Mouse (Mus musculus): ENCODE data around the gene Cav3. TPM values are rescaled to one million over a fixed set of nuclear protein-coding genes. Genes with fewer than 3 reads are reported as not detected.

The Cav3 gene
- polyA plus RNA-seq (2012; ENCODE audit: insufficient read depth, low replicate concordance): not detected in 2 replicates

GRCm38 (mm10) chr6:112459341-112459749 lies at the start of gene Cav3:
Cav3 (plus strand) TSS chr6:112459505.
- H3K9me3 ChIP-seq: no peaks in the 10 kb centered on the region

GRCm38 (mm10) chr6:112419333-112419732 lies 40.0 kb upstream of the Cav3 start:
- no peaks in the 10 kb centered on the region for H3K27me3 ChIP-seq (replicated peaks)
- no peak overlapping the region for H3K4me3 ChIP-seq (replicated peaks)
- H3K36me3 ChIP-seq (replicated peaks; ENCODE audit: low read length): no peaks in the 10 kb centered on the region
- peaks cover 31% of the 10 kb centered on the region for H3K9me3 ChIP-seq
- no peaks in the 10 kb centered on the region for H3K4me1 ChIP-seq
- TF ChIP-seq GATA1 (IDR thresholded peaks at IDR 0.05; ENCODE audit: borderline replicate concordance, low read length) (no peak), FLI1 (IDR thresholded peaks at IDR 0.05; ENCODE audit: low read length) (no peak)

More at GRCm38 (mm10) chr6:112459341-112459749, at the start of gene Cav3:
- H3K4me1 ChIP-seq: 0 out of 2 replicates have a peak, but pooled peaks cover 4% of the 10 kb centered on the region
- TF ChIP-seq FLI1 (IDR thresholded peaks at IDR 0.05; ENCODE audit: low read length) (no peak), GATA1 (IDR thresholded peaks at IDR 0.05; ENCODE audit: borderline replicate concordance, low read length) (no peak)
- no peak within 1 kb of the TSS for H3K4me3 ChIP-seq (replicated peaks)
- peaks cover 18% of the 10 kb centered on the region for H3K27me3 ChIP-seq (replicated peaks)
- H3K36me3 ChIP-seq (replicated peaks; ENCODE audit: low read length): no peaks in the 10 kb centered on the region

DNA sequence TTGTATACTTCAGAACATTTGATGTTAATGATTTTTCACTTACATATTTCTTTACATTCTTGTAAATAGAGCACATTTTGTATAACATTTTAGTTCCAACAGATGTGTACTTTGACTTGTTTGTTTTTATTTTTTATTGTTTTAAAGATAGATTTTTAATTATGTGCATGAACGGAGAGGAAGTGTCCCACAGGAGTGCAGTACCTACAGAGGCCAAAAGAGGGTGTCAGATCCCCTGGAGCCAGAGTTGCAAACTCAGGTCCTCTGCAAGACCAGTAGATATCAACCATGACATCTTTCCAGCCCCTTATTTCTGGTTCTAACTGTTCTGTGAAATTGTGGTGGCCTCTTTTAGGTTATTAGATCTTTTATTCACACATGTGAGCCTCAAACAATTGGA lies 38.4 kb upstream of the Cav3 start:
- Histone ChIP-seq H3K36me3 (replicated peaks; ENCODE audit: low read length) (no peaks in the 10 kb centered on the region), H3K9me3 (peaks cover 31% of the 10 kb centered on the region), H3K4me3 (replicated peaks) (no peak overlapping the region), H3K27me3 (replicated peaks) (no peaks in the 10 kb centered on the region), H3K4me1 (no peaks in the 10 kb centered on the region)
- TF ChIP-seq GATA1 (IDR thresholded peaks at IDR 0.05; ENCODE audit: borderline replicate concordance, low read length) (no peak), FLI1 (IDR thresholded peaks at IDR 0.05; ENCODE audit: low read length) (no peak)

DNA sequence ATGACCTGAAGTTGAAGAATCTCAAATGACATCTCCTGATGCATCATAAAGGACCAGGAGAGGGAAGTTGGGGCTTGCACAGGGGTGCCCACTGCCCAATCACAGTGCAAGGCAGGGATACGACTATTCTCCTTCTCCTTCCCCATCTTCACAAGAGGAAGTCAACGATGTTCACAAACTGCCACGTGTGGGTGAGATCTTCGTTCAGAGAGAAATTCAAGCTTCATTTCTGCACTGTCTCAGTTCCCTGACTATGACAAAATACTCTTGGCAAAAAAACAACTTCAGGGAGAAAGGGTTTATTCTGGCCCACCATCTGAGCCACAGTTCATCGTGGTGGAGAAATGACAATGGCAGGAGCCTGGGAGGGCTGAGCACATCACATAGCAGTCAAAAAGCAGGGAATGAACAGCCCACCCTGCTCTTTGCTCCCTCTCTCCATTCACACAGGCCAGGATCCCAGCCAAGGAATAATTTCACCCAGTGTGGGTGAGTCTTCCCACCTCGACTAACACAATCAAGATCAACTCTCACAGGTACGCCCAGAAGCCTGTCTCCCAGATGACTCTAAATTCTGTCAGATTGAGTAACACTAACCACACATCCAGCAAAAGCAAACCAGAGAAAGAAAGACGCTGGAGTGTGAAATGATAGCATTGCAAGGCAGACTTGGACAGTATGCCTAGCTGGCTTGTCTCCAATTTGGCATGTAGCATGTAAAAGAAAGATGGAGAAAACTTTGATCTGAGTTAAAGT lies 35.4 kb upstream of the Cav3 start:
- H3K36me3 ChIP-seq (replicated peaks; ENCODE audit: low read length): no peaks in the 10 kb centered on the region
- peaks cover 31% of the 10 kb centered on the region for H3K9me3 ChIP-seq
- TF ChIP-seq GATA1 (IDR thresholded peaks at IDR 0.05; ENCODE audit: borderline replicate concordance, low read length): no peak
- TF ChIP-seq FLI1 (IDR thresholded peaks at IDR 0.05; ENCODE audit: low read length): no peak
- no peak overlapping the region for H3K4me3 ChIP-seq (replicated peaks)
- H3K4me1 ChIP-seq: no peaks in the 10 kb centered on the region
- no peaks in the 10 kb centered on the region for H3K27me3 ChIP-seq (replicated peaks)

DNA sequence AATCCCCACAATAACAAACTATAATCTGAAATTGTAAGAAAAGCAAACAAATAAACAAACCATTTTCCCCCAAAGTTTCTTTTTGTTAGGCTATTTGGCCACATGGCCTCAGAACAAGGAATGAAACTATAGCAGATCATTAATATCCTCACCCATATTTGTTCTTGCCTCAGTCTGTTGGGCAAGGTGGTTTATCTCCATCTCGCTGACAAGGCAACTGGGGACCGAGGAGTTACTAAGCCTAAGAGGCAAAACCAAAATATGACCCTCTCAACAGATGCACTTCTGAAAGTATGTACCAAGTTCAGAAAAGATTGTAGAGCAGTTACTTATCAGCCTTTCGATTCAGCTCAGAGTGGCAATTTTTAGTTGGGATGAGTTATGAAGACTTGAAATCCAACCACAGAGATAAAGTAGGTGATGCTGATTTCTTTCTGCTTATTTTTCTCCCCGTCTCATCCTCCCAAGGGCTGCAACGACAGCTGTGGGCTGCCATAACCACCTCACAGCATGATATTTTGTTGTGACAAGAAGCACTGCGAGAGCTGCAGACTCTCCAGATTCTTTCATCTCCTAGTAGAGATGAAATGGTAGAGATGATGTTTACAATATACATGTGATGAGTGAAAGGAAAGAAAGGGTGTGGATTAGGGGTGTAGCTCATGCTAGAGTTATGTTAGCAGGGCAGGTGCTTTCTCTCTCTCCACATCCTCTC lies 33.1 kb upstream of the Cav3 start:
- Histone ChIP-seq H3K9me3 (peaks cover 28% of the 10 kb centered on the region), H3K4me3 (replicated peaks) (no peak overlapping the region), H3K4me1 (no peaks in the 10 kb centered on the region), H3K27me3 (replicated peaks) (no peaks in the 10 kb centered on the region), H3K36me3 (replicated peaks; ENCODE audit: low read length) (no peaks in the 10 kb centered on the region)
- TF ChIP-seq FLI1 (IDR thresholded peaks at IDR 0.05; ENCODE audit: low read length) (no peak), GATA1 (IDR thresholded peaks at IDR 0.05; ENCODE audit: borderline replicate concordance, low read length) (no peak)

GRCm38 (mm10) chr6:112445675-112446074 lies 13.6 kb upstream of the Cav3 start:
- no peaks in the 10 kb centered on the region for H3K9me3 ChIP-seq

DNA sequence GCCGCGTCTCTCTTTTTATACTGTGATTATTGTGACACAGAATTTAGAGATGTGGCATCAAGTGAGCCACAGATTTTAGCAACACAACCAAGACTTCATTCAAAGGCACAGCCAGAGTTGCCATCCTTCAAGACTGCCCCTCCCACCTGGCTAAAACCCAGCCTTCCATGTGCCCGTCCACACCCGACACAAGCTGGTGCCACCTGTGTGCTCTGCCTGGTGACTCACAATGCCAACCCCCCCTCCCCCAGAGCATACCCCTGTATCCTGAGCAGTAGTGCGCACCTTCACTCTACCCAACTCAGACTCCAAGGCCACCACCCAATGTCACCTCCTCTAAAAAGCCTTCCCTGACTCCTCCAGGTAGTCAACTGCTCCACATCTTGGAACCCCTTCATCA lies 2.2 kb downstream of the Cav3 start:
- H3K9me3 ChIP-seq: no peaks in the 10 kb centered on the region
- H3K4me1 ChIP-seq: 0 out of 2 replicates have a peak, but pooled peaks cover 4% of the 10 kb centered on the region
- H3K4me3 ChIP-seq (replicated peaks): no peak overlapping the region
- H3K27me3 ChIP-seq (replicated peaks): peaks cover 21% of the 10 kb centered on the region
- no peaks in the 10 kb centered on the region for H3K36me3 ChIP-seq (replicated peaks; ENCODE audit: low read length)
- no peak for TF ChIP-seq GATA1 (IDR thresholded peaks at IDR 0.05; ENCODE audit: borderline replicate concordance, low read length)
- TF ChIP-seq FLI1 (IDR thresholded peaks at IDR 0.05; ENCODE audit: low read length): no peak

More at GRCm38 (mm10) chr6:112445675-112446074, 13.6 kb upstream of the Cav3 start:
- Histone ChIP-seq H3K36me3 (replicated peaks; ENCODE audit: low read length) (no peaks in the 10 kb centered on the region), H3K27me3 (replicated peaks) (no peaks in the 10 kb centered on the region), H3K4me3 (replicated peaks) (no peak overlapping the region), H3K4me1 (no peaks in the 10 kb centered on the region)
- TF ChIP-seq GATA1 (IDR thresholded peaks at IDR 0.05; ENCODE audit: borderline replicate concordance, low read length) (no peak), FLI1 (IDR thresholded peaks at IDR 0.05; ENCODE audit: low read length) (no peak)

DNA sequence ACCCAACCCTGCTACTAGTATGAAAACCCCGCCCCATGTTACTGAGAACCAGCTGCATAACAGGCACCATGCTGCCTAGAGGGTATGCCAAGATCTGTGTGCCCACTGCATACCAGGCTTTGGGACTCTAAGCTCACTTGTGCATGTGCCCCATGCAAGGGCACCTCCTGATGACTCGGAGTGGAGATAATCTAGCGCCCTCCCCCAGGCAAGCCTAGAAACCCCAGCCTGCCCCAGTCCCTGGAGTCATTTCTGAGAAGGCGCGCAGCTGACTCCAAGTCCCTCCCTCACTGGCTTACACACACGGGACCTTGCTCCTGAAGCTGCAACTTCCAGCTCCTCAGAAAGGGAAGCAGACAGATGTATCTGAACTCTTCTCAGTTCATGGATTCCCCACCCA lies 4.0 kb downstream of the Cav3 start:
- Histone ChIP-seq H3K4me1 (0 out of 2 replicates have a peak, but pooled peaks cover 4% of the 10 kb centered on the region), H3K4me3 (replicated peaks) (no peak overlapping the region), H3K36me3 (replicated peaks; ENCODE audit: low read length) (no peaks in the 10 kb centered on the region), H3K9me3 (no peaks in the 10 kb centered on the region), H3K27me3 (replicated peaks) (peaks cover 24% of the 10 kb centered on the region)
- TF ChIP-seq GATA1 (IDR thresholded peaks at IDR 0.05; ENCODE audit: borderline replicate concordance, low read length) (no peak), FLI1 (IDR thresholded peaks at IDR 0.05; ENCODE audit: low read length) (no peak)

DNA sequence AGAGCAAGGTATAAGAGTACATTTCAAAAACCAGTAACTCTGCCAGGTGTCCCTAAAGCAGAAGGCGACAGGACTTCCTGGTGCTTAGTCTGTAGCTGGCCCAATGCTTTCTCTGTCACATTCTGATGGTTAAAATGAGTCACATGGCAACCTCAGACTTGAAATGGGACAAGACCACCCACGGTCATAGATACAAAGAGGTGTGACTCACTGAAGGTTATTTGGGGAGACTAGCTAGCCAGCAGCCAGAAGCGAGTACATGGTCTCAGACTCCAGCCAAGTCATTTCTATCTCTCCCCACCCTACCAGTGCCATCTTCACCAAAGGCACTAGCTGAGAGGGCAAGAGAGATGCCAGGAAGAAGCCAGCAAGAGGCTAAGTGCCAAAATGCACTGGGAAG lies 6.1 kb downstream of the Cav3 start:
- Histone ChIP-seq H3K27me3 (replicated peaks) (peaks cover 23% of the 10 kb centered on the region), H3K4me1 (0 out of 2 replicates have a peak, but pooled peaks cover 4% of the 10 kb centered on the region), H3K9me3 (peaks cover 3% of the 10 kb centered on the region), H3K4me3 (replicated peaks) (no peak overlapping the region), H3K36me3 (replicated peaks; ENCODE audit: low read length) (no peaks in the 10 kb centered on the region)
- TF ChIP-seq GATA1 (IDR thresholded peaks at IDR 0.05; ENCODE audit: borderline replicate concordance, low read length): no peak
- TF ChIP-seq FLI1 (IDR thresholded peaks at IDR 0.05; ENCODE audit: low read length): no peak

DNA sequence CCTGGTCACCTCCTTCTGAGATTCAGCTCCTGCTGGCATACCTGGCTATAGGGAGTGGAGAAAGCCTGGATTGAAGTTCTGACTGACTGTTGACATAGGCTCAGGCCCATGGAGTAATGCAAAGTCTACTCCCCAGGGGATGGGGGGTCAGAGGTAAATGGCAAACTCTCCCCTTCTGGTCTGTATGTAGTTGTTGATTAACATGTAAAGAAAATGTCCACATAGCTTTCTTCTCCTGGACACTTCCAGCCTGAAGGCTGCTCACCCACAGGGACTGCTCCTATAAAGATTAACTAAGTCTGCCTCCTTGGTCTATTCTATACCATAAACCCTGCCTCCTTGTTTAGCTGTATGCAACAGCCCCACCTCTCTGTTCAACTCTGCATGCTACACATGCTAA lies 6.7 kb downstream of the Cav3 start:
- TF ChIP-seq GATA1 (IDR thresholded peaks at IDR 0.05; ENCODE audit: borderline replicate concordance, low read length) (no peak), FLI1 (IDR thresholded peaks at IDR 0.05; ENCODE audit: low read length) (no peak)
- Histone ChIP-seq H3K27me3 (replicated peaks) (peaks cover 21% of the 10 kb centered on the region), H3K9me3 (peaks cover 3% of the 10 kb centered on the region), H3K4me3 (replicated peaks) (no peak overlapping the region), H3K36me3 (replicated peaks; ENCODE audit: low read length) (no peaks in the 10 kb centered on the region), H3K4me1 (0 out of 2 replicates have a peak, but pooled peaks cover 4% of the 10 kb centered on the region)

Data from megakaryocyte, embryonic 14.5 days (primary cell).